Mouse (Mus musculus): ENCODE measurements at regions not wholly inside any gene's neighbourhood (a gene's known extent, or its start where the extent isn't known, plus 50 kb on each side); places are given as distances from the start of the nearest gene placed in this dataset.

DNA sequence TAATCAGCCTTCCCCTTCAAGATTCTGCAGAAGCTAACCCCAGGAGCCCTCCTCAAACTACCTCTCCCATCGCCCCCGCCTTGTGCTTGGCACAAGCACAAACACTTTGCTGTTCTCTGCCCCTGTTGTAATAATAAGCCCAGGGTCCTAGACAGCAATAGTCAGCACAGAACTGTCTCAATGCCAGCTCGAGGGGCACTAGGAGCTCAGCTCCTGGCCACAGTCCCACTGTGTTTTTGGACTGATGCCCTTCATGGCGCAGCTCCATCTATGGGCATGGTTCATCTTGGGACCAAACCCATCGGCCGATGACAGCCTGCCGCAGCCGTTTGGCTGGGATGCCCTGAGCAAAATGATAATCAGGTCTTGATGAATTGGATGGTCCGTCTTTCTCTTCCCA is 165.5 kb upstream of the Egflam start:
- peak overlapping the region; percentile 27; the same call in 1 of the 2 replicates for H3K4me2 ChIP-seq (ENCODE audit: low read depth, low read length)

DNA sequence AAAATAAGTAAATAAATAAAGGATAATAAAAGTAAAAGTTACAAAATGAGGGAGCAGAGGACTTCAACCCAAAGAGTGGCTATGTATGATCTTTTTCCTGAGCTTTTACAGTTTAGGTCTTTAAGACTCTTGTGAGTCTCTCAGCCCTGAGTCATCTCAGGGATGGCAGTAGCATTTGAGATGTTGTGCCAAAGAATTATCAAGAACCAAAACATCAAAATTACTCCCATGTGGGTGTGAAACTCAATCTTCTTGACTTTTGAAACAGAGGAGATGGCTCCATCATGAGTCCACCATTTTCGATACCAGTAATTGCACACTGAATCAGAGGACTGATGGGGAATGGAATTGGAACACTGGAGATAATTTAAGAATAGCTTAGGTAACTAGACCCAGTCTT is 174.0 kb upstream of the Egflam start:
- WGBS = 95% methylated on average over 1 of the region's 1 CpGs
- Histone ChIP-seq H3K9me3 (ENCODE audit: control insufficient read depth, low read length) (no peaks in the 10 kb centered on the region), H3K27me3 (ENCODE audit: control insufficient read depth, insufficient read depth, low read depth, low read length) (no peaks in the 10 kb centered on the region), H3K4me1 (replicated peaks; ENCODE audit: control insufficient read depth, insufficient read depth, low read length) (no peaks in the 10 kb centered on the region), H3K4me3 (ENCODE audit: low read length) (no peak overlapping the region), H3K27ac (ENCODE audit: low read length) (no peak overlapping the region), H3K4me2 (ENCODE audit: low read depth, low read length) (no peak overlapping the region), H3K9ac (ENCODE audit: low read length) (no peak overlapping the region), H3K36me3 (ENCODE audit: control insufficient read depth, insufficient read depth, low read length) (no peaks in the 10 kb centered on the region)
- no peak for ATAC-seq (ENCODE audit: low read depth)

More for the DNA sequence above, 165.5 kb upstream of the Egflam start:
- Histone ChIP-seq H3K9me3 (ENCODE audit: control insufficient read depth, low read length) (no peaks in the 10 kb centered on the region), H3K27me3 (ENCODE audit: control insufficient read depth, insufficient read depth, low read depth, low read length) (no peaks in the 10 kb centered on the region), H3K36me3 (ENCODE audit: control insufficient read depth, insufficient read depth, low read length) (no peaks in the 10 kb centered on the region), H3K4me3 (ENCODE audit: low read length) (no peak overlapping the region), H3K9ac (ENCODE audit: low read length) (no peak overlapping the region), H3K4me1 (replicated peaks; ENCODE audit: control insufficient read depth, insufficient read depth, low read length) (peaks cover 19% of the 10 kb centered on the region), H3K27ac (ENCODE audit: low read length) (peak overlapping the region; percentile 65)
- ATAC-seq (ENCODE audit: low read depth) = peak; percentile 46
- 45% methylated on average over 9 of the region's 9 CpGs for WGBS

DNA sequence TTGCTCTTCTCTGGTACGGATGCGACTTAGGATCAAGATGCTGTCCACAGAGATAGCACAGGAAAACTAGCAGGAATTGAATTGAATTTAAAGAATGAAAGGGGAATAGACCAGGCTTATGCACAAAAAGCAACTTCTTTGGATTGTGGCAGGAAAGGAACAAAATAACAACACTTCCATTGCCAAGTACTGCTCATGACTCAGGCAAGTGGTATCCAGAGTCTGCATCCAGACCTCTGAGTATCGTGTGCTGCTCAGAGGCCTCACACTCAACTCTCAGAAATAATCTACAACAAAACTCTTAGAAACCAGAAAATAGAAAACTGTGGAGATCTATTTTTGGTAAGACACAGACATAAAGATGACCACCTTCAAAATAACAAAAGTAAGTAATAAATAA is 176.1 kb upstream of the Egflam start:
- H3K27me3 ChIP-seq (ENCODE audit: control insufficient read depth, insufficient read depth, low read depth, low read length) = no peaks in the 10 kb centered on the region
- no peaks in the 10 kb centered on the region for H3K4me1 ChIP-seq (replicated peaks; ENCODE audit: control insufficient read depth, insufficient read depth, low read length)
- H3K27ac ChIP-seq (ENCODE audit: low read length) = peak overlapping the region; percentile 17; the same call in 1 of the 2 replicates
- no peaks in the 10 kb centered on the region for H3K9me3 ChIP-seq (ENCODE audit: control insufficient read depth, low read length)
- ATAC-seq (ENCODE audit: low read depth) = peak; percentile 49; the same call in 1 of the 2 replicates
- no peak overlapping the region for H3K4me2 ChIP-seq (ENCODE audit: low read depth, low read length)
- H3K36me3 ChIP-seq (ENCODE audit: control insufficient read depth, insufficient read depth, low read length) = no peaks in the 10 kb centered on the region
- no peak overlapping the region for H3K4me3 ChIP-seq (ENCODE audit: low read length)
- no peak overlapping the region for H3K9ac ChIP-seq (ENCODE audit: low read length)
- 68% methylated on average over 3 of the region's 3 CpGs for WGBS

DNA sequence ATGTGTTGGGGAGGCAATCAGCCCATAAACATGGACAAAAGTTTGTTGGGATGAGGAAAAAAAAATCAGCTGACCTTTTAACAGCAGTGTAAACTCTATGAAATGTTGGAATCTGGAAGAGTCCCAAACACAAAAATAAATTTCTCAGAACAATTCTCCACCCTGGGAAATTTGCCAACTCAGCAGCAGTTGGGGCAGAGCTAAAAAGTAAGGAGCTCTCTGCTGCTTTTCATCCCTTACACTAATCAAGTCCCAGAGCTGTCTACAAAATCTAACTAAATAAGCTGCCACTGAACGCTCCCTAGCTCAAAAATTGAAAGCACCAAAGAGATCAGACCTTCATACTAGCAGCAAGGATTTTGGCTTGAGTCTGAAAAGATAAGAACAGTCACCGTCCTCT is 176.6 kb upstream of the Egflam start:
- Histone ChIP-seq H3K36me3 (ENCODE audit: control insufficient read depth, insufficient read depth, low read length) (no peaks in the 10 kb centered on the region), H3K9ac (ENCODE audit: low read length) (no peak overlapping the region), H3K27ac (ENCODE audit: low read length) (peak overlapping the region; percentile 37; the same call in 1 of the 2 replicates), H3K4me3 (ENCODE audit: low read length) (no peak overlapping the region), H3K27me3 (ENCODE audit: control insufficient read depth, insufficient read depth, low read depth, low read length) (no peaks in the 10 kb centered on the region), H3K9me3 (ENCODE audit: control insufficient read depth, low read length) (no peaks in the 10 kb centered on the region), H3K4me2 (ENCODE audit: low read depth, low read length) (no peak overlapping the region), H3K4me1 (replicated peaks; ENCODE audit: control insufficient read depth, insufficient read depth, low read length) (no peaks in the 10 kb centered on the region)
- peak; percentile 83 for ATAC-seq (ENCODE audit: low read depth)
- 32% methylated on average over 2 of the region's 2 CpGs for WGBS

DNA sequence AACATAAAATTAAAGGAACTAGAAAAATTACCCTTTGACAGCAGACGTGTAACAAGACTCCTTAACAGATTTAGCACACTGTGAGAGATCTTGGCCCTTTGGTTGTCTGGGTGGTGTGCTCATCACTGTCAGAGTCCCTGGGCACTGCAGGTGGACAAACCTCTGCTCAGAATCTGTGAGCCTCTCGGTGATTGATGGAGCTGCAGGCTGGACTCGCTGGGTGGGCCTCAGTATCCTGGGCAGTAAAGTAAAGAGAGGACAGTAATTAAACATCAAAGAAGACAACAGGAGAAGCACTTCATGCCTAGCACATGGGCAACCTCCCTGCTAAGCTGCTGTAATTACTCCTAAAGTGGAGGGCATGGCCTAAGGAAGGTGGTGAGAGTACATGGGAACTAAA is 180.2 kb upstream of the Egflam start:
- Histone ChIP-seq H3K36me3 (ENCODE audit: control insufficient read depth, insufficient read depth, low read length) (no peaks in the 10 kb centered on the region), H3K27ac (ENCODE audit: low read length) (no peak overlapping the region), H3K9me3 (ENCODE audit: control insufficient read depth, low read length) (no peaks in the 10 kb centered on the region), H3K9ac (ENCODE audit: low read length) (no peak overlapping the region), H3K4me3 (ENCODE audit: low read length) (no peak overlapping the region), H3K27me3 (ENCODE audit: control insufficient read depth, insufficient read depth, low read depth, low read length) (no peaks in the 10 kb centered on the region), H3K4me2 (ENCODE audit: low read depth, low read length) (no peak overlapping the region), H3K4me1 (replicated peaks; ENCODE audit: control insufficient read depth, insufficient read depth, low read length) (no peaks in the 10 kb centered on the region)
- 38% methylated on average over 3 of the region's 3 CpGs for WGBS
- no peak for ATAC-seq (ENCODE audit: low read depth)

DNA sequence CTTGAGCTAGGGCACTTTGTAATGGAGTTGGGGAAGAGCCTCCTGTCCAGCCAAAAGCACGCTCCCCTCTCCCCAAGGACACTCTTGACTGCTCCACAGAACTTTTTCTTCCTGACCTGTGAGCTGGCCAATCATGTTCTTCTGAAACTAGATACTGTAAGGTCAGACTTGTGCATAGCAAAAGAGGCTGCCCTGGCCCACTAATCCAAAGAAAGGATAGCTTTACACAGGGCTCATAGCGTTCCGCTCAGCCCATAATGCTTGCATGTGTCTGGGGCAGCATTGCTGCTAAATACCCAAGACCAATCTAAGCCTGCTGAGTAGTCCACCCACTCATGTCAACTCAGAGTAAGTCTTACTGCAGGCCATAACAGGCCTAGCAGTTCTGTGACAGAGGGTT is 189.0 kb upstream of the Egflam start:
- H3K4me1 ChIP-seq (replicated peaks; ENCODE audit: control insufficient read depth, insufficient read depth, low read length) = no peaks in the 10 kb centered on the region; the same call in 1 of the 2 replicates
- no peak overlapping the region for H3K9ac ChIP-seq (ENCODE audit: low read length)
- no peaks in the 10 kb centered on the region for H3K27me3 ChIP-seq (ENCODE audit: control insufficient read depth, insufficient read depth, low read depth, low read length)
- no peaks in the 10 kb centered on the region for H3K36me3 ChIP-seq (ENCODE audit: control insufficient read depth, insufficient read depth, low read length)
- no peaks in the 10 kb centered on the region for H3K9me3 ChIP-seq (ENCODE audit: control insufficient read depth, low read length)
- H3K4me2 ChIP-seq (ENCODE audit: low read depth, low read length) = no peak overlapping the region
- H3K27ac ChIP-seq (ENCODE audit: low read length) = no peak overlapping the region
- 92% methylated on average over 3 of the region's 3 CpGs for WGBS
- no peak overlapping the region for H3K4me3 ChIP-seq (ENCODE audit: low read length)
- no peak for ATAC-seq (ENCODE audit: low read depth)

DNA sequence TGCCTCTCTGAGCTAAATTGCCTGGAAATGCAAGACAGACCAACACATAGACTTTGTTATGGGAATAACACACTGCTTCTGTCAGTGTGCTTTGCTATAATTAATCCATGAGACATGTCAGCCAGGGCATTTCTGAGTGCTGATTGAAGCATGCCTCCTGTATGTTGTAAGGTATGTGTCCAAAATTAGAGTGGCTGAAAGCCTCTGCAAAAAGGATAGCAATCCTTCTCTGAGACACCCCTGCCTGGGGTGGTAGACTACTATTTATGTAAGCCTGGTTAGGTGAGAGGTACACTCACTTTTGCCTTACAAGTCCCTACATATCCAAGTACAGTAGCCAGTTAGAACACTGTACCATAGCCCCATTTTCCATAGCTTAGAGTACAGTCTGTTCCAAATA is 193.3 kb upstream of the Egflam start:
- H3K4me1 ChIP-seq (replicated peaks; ENCODE audit: control insufficient read depth, insufficient read depth, low read length) = no peaks in the 10 kb centered on the region
- ATAC-seq (ENCODE audit: low read depth) = no peak
- no peak overlapping the region for H3K27ac ChIP-seq (ENCODE audit: low read length)

DNA sequence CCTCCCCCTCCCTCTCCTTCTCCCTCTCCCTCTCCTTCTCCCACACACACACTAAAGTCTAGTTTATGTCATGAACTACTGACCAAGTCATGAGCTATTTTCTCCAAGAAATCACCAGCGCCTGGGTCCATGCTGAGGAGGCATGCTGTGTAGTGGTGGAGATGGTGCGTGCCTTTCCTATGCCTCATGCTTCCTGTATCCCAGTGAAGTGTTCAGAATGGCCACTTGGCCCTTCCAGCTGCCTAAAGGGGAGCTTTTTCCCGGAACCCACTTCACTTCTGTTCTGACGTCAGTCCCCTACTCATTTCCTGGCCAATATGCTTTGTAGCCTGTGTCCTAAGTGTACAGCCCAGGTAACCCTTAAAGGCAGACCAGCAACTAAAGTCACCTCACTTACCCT is 199.1 kb upstream of the Egflam start:
- Histone ChIP-seq H3K4me3 (ENCODE audit: low read length) (no peak overlapping the region), H3K4me2 (ENCODE audit: low read depth, low read length) (no peak overlapping the region), H3K9me3 (ENCODE audit: control insufficient read depth, low read length) (no peaks in the 10 kb centered on the region), H3K9ac (ENCODE audit: low read length) (no peak overlapping the region), H3K4me1 (replicated peaks; ENCODE audit: control insufficient read depth, insufficient read depth, low read length) (no peaks in the 10 kb centered on the region), H3K27me3 (ENCODE audit: control insufficient read depth, insufficient read depth, low read depth, low read length) (no peaks in the 10 kb centered on the region), H3K36me3 (ENCODE audit: control insufficient read depth, insufficient read depth, low read length) (no peaks in the 10 kb centered on the region), H3K27ac (ENCODE audit: low read length) (no peak overlapping the region)
- WGBS = 57% methylated on average over 4 of the region's 4 CpGs
- peak; percentile 49 for ATAC-seq (ENCODE audit: low read depth)

More for the DNA sequence above, 193.3 kb upstream of the Egflam start:
- H3K9me3 ChIP-seq (ENCODE audit: control insufficient read depth, low read length) = no peaks in the 10 kb centered on the region
- no peak overlapping the region for H3K9ac ChIP-seq (ENCODE audit: low read length)
- H3K4me3 ChIP-seq (ENCODE audit: low read length) = no peak overlapping the region
- no peaks in the 10 kb centered on the region for H3K27me3 ChIP-seq (ENCODE audit: control insufficient read depth, insufficient read depth, low read depth, low read length)
- no peak overlapping the region for H3K4me2 ChIP-seq (ENCODE audit: low read depth, low read length)
- H3K36me3 ChIP-seq (ENCODE audit: control insufficient read depth, insufficient read depth, low read length) = no peaks in the 10 kb centered on the region

DNA sequence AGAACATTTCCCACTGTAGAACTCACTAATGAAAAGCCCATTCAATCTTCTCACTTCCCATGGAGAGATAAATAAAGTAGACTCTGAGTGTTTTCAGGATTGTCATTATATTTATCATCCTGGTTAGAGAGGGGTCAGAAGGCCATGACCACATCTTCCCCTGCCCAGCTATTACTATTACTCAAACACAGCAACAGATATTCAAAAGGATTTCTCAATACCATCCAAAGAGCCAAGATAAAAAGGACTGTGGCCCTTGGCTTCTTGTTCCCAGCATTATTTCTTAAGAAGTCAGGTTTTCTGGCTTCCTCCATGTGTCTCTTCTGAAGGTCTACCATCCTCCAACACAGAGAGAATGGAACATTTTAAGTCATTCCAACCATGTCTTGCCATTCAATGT is 199.6 kb upstream of the Egflam start:
- Histone ChIP-seq H3K27me3 (ENCODE audit: control insufficient read depth, insufficient read depth, low read depth, low read length) (no peaks in the 10 kb centered on the region), H3K4me2 (ENCODE audit: low read depth, low read length) (no peak overlapping the region), H3K27ac (ENCODE audit: low read length) (no peak overlapping the region), H3K36me3 (ENCODE audit: control insufficient read depth, insufficient read depth, low read length) (no peaks in the 10 kb centered on the region), H3K9ac (ENCODE audit: low read length) (no peak overlapping the region), H3K4me1 (replicated peaks; ENCODE audit: control insufficient read depth, insufficient read depth, low read length) (no peaks in the 10 kb centered on the region), H3K9me3 (ENCODE audit: control insufficient read depth, low read length) (no peaks in the 10 kb centered on the region), H3K4me3 (ENCODE audit: low read length) (no peak overlapping the region)
- no peak for ATAC-seq (ENCODE audit: low read depth)

DNA sequence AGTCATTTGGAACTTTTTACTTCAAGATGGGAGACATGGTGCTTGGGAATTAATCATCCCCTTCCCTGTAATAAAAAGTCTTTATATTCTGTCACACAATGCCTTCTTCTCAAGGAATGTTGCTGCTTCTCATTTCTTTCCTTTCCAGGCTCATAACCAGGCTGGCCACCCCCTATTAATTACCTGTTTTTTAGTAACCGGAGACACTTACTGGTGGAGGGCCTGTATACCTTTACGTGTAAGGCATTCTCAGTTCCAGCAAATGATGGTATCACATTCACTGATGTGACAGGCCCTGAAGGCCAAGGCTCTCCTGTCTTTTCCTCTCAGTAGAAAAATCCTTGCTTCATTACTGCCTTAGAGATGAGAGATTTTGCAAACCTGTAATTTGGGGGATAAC is 203.3 kb upstream of the Egflam start:
- H3K27ac ChIP-seq (ENCODE audit: low read length) = no peak overlapping the region
- WGBS = 82% methylated on average over 2 of the region's 2 CpGs
- H3K4me2 ChIP-seq (ENCODE audit: low read depth, low read length) = no peak overlapping the region
- H3K9ac ChIP-seq (ENCODE audit: low read length) = no peak overlapping the region
- H3K36me3 ChIP-seq (ENCODE audit: control insufficient read depth, insufficient read depth, low read length) = no peaks in the 10 kb centered on the region
- H3K4me3 ChIP-seq (ENCODE audit: low read length) = no peak overlapping the region
- H3K9me3 ChIP-seq (ENCODE audit: control insufficient read depth, low read length) = no peaks in the 10 kb centered on the region
- no peaks in the 10 kb centered on the region for H3K4me1 ChIP-seq (replicated peaks; ENCODE audit: control insufficient read depth, insufficient read depth, low read length)
- no peak for ATAC-seq (ENCODE audit: low read depth)
- H3K27me3 ChIP-seq (ENCODE audit: control insufficient read depth, insufficient read depth, low read depth, low read length) = no peaks in the 10 kb centered on the region
